11 mouse cellular contexts compared by ENCODE assay signal in genomic region chr9:31262226-31263105, GRCm38 (mm10). TPM values are rescaled to one million over a fixed set of nuclear protein-coding genes. Genes with fewer than 3 reads are reported as not detected.
DNase-seq lines count a peak whose midpoint lies in the region; ATAC-seq lines count a peak whose summit lies in the region.
"Had no signal": no experiment of that assay in that cellular context is flagged by ENCODE, and none has a peak within 500 bp of the region (broad histone marks: within the 10 kb centered on the region; RNA-seq: fewer than 3 reads in every experiment).

No protein-coding gene starts in this region.

- H3K4me3 ChIP-seq in heart, embryonic 12.5 days = no peak overlapping the region
- H3K4me3 ChIP-seq in liver, embryonic 12.5 days = no peak overlapping the region
- no peak overlapping the region for H3K4me3 ChIP-seq in neural tube, embryonic 15.5 days (replicated peaks)
- H3K4me3 ChIP-seq: intestine, embryonic 15.5 days had no signal

- ATAC-seq in heart, embryonic 12.5 days (ENCODE audit: insufficient number of reproducible peaks, low FRiP score) = no peak
- peak; percentile 65; the same call in 1 of the 2 replicates for ATAC-seq in liver, embryonic 12.5 days
- no peak for ATAC-seq in neural tube, embryonic 15.5 days (ENCODE audit: low FRiP score)
- ATAC-seq: forebrain, postnatal 0 days; intestine, embryonic 15.5 days had no signal

- peak; percentile 24 to 59 for DNase-seq in urinary bladder, postnatal 36 days (ENCODE audit: low spot score in 2 of 2)
- no peak for DNase-seq in urinary bladder, postnatal 10 days (ENCODE audit: low spot score)
- DNase-seq in cerebellum, adult 18-20 months = no peak
- no peak for DNase-seq in left cerebral cortex, adult 18-20 months (ENCODE audit: low spot score in 2 of 2)
- DNase-seq in thymus, postnatal 25 days = no peak
- DNase-seq: forebrain, postnatal 0 days had no signal

- no peaks in the 10 kb centered on the region for H3K36me3 ChIP-seq in heart, embryonic 12.5 days
- no peaks in the 10 kb centered on the region for H3K36me3 ChIP-seq in liver, embryonic 12.5 days
- H3K36me3 ChIP-seq in neural tube, embryonic 15.5 days = no peaks in the 10 kb centered on the region
- H3K36me3 ChIP-seq: G1E; intestine, embryonic 15.5 days had no signal

- no peak overlapping the region for H3K4me2 ChIP-seq in heart, embryonic 12.5 days
- H3K4me2 ChIP-seq in liver, embryonic 12.5 days = peak overlapping the region; percentile 21; the same call in 1 of the 2 replicates
- H3K4me2 ChIP-seq in neural tube, embryonic 15.5 days = no peak overlapping the region
- H3K4me2 ChIP-seq: intestine, embryonic 15.5 days had no signal

- H3K27me3 ChIP-seq in heart, embryonic 12.5 days (replicated peaks) = no peaks in the 10 kb centered on the region
- H3K27me3 ChIP-seq in liver, embryonic 12.5 days (replicated peaks) = no peaks in the 10 kb centered on the region
- H3K27me3 ChIP-seq in neural tube, embryonic 15.5 days (replicated peaks) = no peaks in the 10 kb centered on the region
- H3K27me3 ChIP-seq: intestine, embryonic 15.5 days had no signal

- 15% methylated on average over 4 of the region's 4 CpGs for WGBS in heart, embryonic 12.5 days
- 17% methylated on average over 4 of the region's 4 CpGs for WGBS in liver, embryonic 12.5 days (ENCODE audit: insufficient replicate concordance)
- WGBS in neural tube, embryonic 15.5 days = 44% methylated on average over 4 of the region's 4 CpGs

- no peak overlapping the region for H3K9ac ChIP-seq in heart, embryonic 12.5 days
- H3K9ac ChIP-seq in liver, embryonic 12.5 days = 0 out of 2 replicates have a peak overlapping the region, but pooled peaks have one; percentile 32
- H3K9ac ChIP-seq in neural tube, embryonic 15.5 days (replicated peaks) = no peak overlapping the region
- H3K9ac ChIP-seq: forebrain, postnatal 0 days; intestine, embryonic 15.5 days had no signal

- peaks cover 39% of the 10 kb centered on the region for H3K4me1 ChIP-seq in heart, embryonic 12.5 days (replicated peaks)
- peaks cover 72% of the 10 kb centered on the region for H3K4me1 ChIP-seq in liver, embryonic 12.5 days
- H3K4me1 ChIP-seq in neural tube, embryonic 15.5 days = peaks cover 4% of the 10 kb centered on the region; the same call in 1 of the 2 replicates

- H3K27ac ChIP-seq in heart, embryonic 12.5 days (ENCODE audit: poor library complexity, severe bottlenecking) = peak overlapping the region; percentile 60
- peak overlapping the region; percentile 33; the same call in 1 of the 2 replicates for H3K27ac ChIP-seq in liver, embryonic 12.5 days
- H3K27ac ChIP-seq in neural tube, embryonic 15.5 days (replicated peaks) = no peak overlapping the region
- H3K27ac ChIP-seq: intestine, embryonic 15.5 days had no signal

- H3K9me3 ChIP-seq in heart, embryonic 12.5 days (replicated peaks) = no peaks in the 10 kb centered on the region
- H3K9me3 ChIP-seq in liver, embryonic 12.5 days (replicated peaks) = no peaks in the 10 kb centered on the region; the same call in 1 of the 2 replicates
- H3K9me3 ChIP-seq in neural tube, embryonic 15.5 days (replicated peaks) = no peaks in the 10 kb centered on the region
- H3K9me3 ChIP-seq: G1E; intestine, embryonic 15.5 days had no signal

RNA-seq across cellular contexts. Expression of gene Prdm10, which starts 17.9 kb away (rescaled TPM):
- 5.4 and 5.7 TPM in 2 replicates for polyA plus RNA-seq in heart, embryonic 12.5 days (2016; fragmentation: Nextera tagmentation; extraction: Ambion mirVana)
- polyA plus RNA-seq in liver, embryonic 12.5 days (2016; fragmentation: Nextera tagmentation; extraction: Ambion mirVana) = 4.1 and 4.7 TPM in 2 replicates
- 6.4 and 7.3 TPM in 2 replicates for polyA plus RNA-seq in neural tube, embryonic 15.5 days (2015; fragmentation: Nextera tagmentation; extraction: Ambion mirVana)
- 10 to 100 TPM; 20.4 to 20.7 TPM for total RNA-seq in left cerebral cortex, adult 18-20 months (2021)

RNA-seq across cellular contexts. Expression of gene Aplp2, which starts 50.9 kb away (rescaled TPM):
- 344 and 358 TPM in 2 replicates for polyA plus RNA-seq in heart, embryonic 12.5 days (2016; fragmentation: Nextera tagmentation; extraction: Ambion mirVana)
- 210 and 212 TPM in 2 replicates for polyA plus RNA-seq in liver, embryonic 12.5 days (2016; fragmentation: Nextera tagmentation; extraction: Ambion mirVana)
- polyA plus RNA-seq in neural tube, embryonic 15.5 days (2015; fragmentation: Nextera tagmentation; extraction: Ambion mirVana) = 450 and 456 TPM in 2 replicates
- 100 to 1,000 TPM; 590 to 591 TPM for total RNA-seq in left cerebral cortex, adult 18-20 months (2021)

Comparison
In these comparisons a context has a peak if more than half of its experiments do, and no peak if none do; other contexts are left out.
1. DNase-seq: peak in urinary bladder, postnatal 36 days (2 of 2); none in urinary bladder, postnatal 10 days (single experiment), cerebellum, adult 18-20 months (0 of 2), left cerebral cortex, adult 18-20 months (0 of 2) and thymus, postnatal 25 days (single experiment).